Mouse (Mus musculus) lung, postnatal 0 days (tissue): ENCODE data around the gene B9d2.

Experiments used
- CTCF ChIP-seq: IDR thresholded peaks from 2 replicates; pipeline ENCODE4 v1.5.1; 2016; ENCODE audit warnings: antibody characterized with exemption, mild to moderate bottlenecking
- EP300 ChIP-seq: IDR thresholded peaks from 2 replicates; pipeline ENCODE4 v1.6.1; 2016; ENCODE audit warnings: antibody characterized with exemption, mild to moderate bottlenecking, control low read depth

DNA sequence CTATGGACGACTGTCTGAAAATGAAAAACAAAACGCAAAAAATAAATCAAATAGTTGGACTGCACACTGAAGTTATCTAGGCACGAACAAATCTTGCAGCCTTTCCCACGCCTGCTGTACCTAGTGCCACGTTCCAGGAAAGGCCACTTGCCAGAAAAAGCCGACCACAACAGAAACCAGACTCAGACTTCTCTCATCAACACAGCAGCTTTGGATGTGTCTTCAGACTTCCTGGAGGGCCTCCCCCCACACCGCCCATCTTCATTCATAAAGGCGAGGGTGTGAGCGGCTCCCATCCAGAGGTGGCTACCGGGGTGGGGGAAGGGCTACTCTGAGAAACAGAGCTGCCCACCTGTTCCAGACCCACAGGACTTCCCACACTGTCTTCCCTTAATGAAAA is 36.4 kb upstream of the B9d2 start:
- TF ChIP-seq EP300 (no peak), CTCF (no peak)
